ENCODE assay signal across 16 mouse cellular contexts in genomic region chr13:110555529-110556319, GRCm38 (mm10).
DNase-seq lines count a peak whose midpoint lies in the region; ATAC-seq and TF ChIP-seq lines count a peak whose summit lies in the region.
"Had no signal": no experiment of that assay in that cellular context is flagged by ENCODE, and none has a peak within 500 bp of the region (broad histone marks: within the 10 kb centered on the region; RNA-seq: fewer than 3 reads in every experiment).

No protein-coding gene starts in this region.

- H3K79me2 ChIP-seq in CH12.LX (replicated peaks; ENCODE audit: control insufficient read depth, extremely low read depth, insufficient read depth, poor library complexity, severe bottlenecking), result no peaks in the 10 kb centered on the region

- H3K27ac ChIP-seq in embryonic facial prominence, embryonic 14.5 days (replicated peaks; ENCODE audit: low read depth, low read length), result no peak overlapping the region
- H3K27ac ChIP-seq in embryonic facial prominence, embryonic 10.5 days (replicated peaks), result no peak overlapping the region
- no peak overlapping the region for H3K27ac ChIP-seq in kidney, adult 2 months (ENCODE audit: insufficient read depth, low read depth, low read length)
- H3K27ac ChIP-seq in CH12.LX (ENCODE audit: insufficient read depth, low read depth), result no peak overlapping the region
- 0 out of 2 replicates have a peak overlapping the region, but pooled peaks have one; percentile 28 for H3K27ac ChIP-seq in embryonic facial prominence, embryonic 15.5 days (replicated peaks)
- H3K27ac ChIP-seq: hindbrain, embryonic 14.5 days; liver, embryonic 13.5 days; neural tube, embryonic 12.5 days had no signal

- 64% methylated on average over 7 of the region's 7 CpGs for WGBS in embryonic facial prominence, embryonic 14.5 days
- WGBS in embryonic facial prominence, embryonic 10.5 days, result 84% methylated on average over 7 of the region's 7 CpGs
- WGBS in kidney, adult 2 months, result 72% methylated on average over 7 of the region's 7 CpGs
- WGBS in embryonic facial prominence, embryonic 15.5 days, result 52% methylated on average over 7 of the region's 7 CpGs

- H3K4me3 ChIP-seq in embryonic facial prominence, embryonic 14.5 days (ENCODE audit: low read depth, low read length), result no peak overlapping the region
- no peak overlapping the region for H3K4me3 ChIP-seq in embryonic facial prominence, embryonic 10.5 days
- H3K4me3 ChIP-seq in kidney, adult 2 months (ENCODE audit: insufficient read depth, low read depth, low read length), result no peak overlapping the region
- H3K4me3 ChIP-seq in CH12.LX (replicated peaks in 1 of 3; ENCODE audit: low read depth in 2 of 3, low read length in 2 of 3, poor library complexity in 1 of 3), result peak overlapping the region in 1 of 3 experiments; percentile 36
- H3K4me3 ChIP-seq in embryonic facial prominence, embryonic 15.5 days (replicated peaks), result no peak overlapping the region
- H3K4me3 ChIP-seq: liver, embryonic 13.5 days; neural tube, embryonic 12.5 days had no signal

- no peaks in the 10 kb centered on the region for H3K9me3 ChIP-seq in embryonic facial prominence, embryonic 14.5 days (ENCODE audit: control insufficient read depth, low read length)
- no peaks in the 10 kb centered on the region for H3K9me3 ChIP-seq in embryonic facial prominence, embryonic 10.5 days
- H3K9me3 ChIP-seq in CH12.LX (replicated peaks; ENCODE audit: low read length), result no peaks in the 10 kb centered on the region
- no peaks in the 10 kb centered on the region for H3K9me3 ChIP-seq in embryonic facial prominence, embryonic 15.5 days (replicated peaks)
- H3K9me3 ChIP-seq: liver, embryonic 13.5 days; neural tube, embryonic 12.5 days had no signal

- H3K4me1 ChIP-seq in embryonic facial prominence, embryonic 14.5 days (ENCODE audit: control insufficient read depth, insufficient read depth, low read length), result no peaks in the 10 kb centered on the region
- no peaks in the 10 kb centered on the region for H3K4me1 ChIP-seq in embryonic facial prominence, embryonic 10.5 days
- 0 out of 2 replicates have a peak, but pooled peaks cover 3% of the 10 kb centered on the region for H3K4me1 ChIP-seq in kidney, adult 2 months (ENCODE audit: control insufficient read depth, insufficient read depth, low read length)
- peaks cover 13 to 28% of the 10 kb centered on the region in 2 experiments for H3K4me1 ChIP-seq in CH12.LX (ENCODE audit: control insufficient read depth in 1 of 2, insufficient read depth in 2 of 2)
- no peaks in the 10 kb centered on the region for H3K4me1 ChIP-seq in embryonic facial prominence, embryonic 15.5 days
- H3K4me1 ChIP-seq: liver, embryonic 13.5 days; neural tube, embryonic 12.5 days had no signal

- no peak overlapping the region for H3K9ac ChIP-seq in embryonic facial prominence, embryonic 14.5 days (ENCODE audit: low read depth, low read length)
- H3K9ac ChIP-seq in CH12.LX (ENCODE audit: insufficient read depth, low read depth), result peak overlapping the region; percentile 69
- H3K9ac ChIP-seq in embryonic facial prominence, embryonic 15.5 days, result no peak overlapping the region
- H3K9ac ChIP-seq: hindbrain, embryonic 14.5 days; liver, embryonic 13.5 days; neural tube, embryonic 12.5 days had no signal

- dilution Hi-C loops in CH12.LX (cut with MboI; ENCODE audit: extremely low pct_ligation_motif_present, extremely low pct_unique_long_range_greater_than_20kb, low sequenced_read_pairs), result no loop called here

- peak; percentile 52 for DNase-seq in embryonic facial prominence, embryonic 14.5 days (ENCODE audit: low spot score)
- DNase-seq in embryonic facial prominence, embryonic 10.5 days (ENCODE audit: low spot score), result no peak
- peak; percentile 37 for DNase-seq in kidney, adult 2 months
- no peak for DNase-seq in kidney, postnatal 4 days
- DNase-seq in CH12.LX (ENCODE audit: extremely low read depth), result peak; percentile 62
- no peak for DNase-seq in urinary bladder, postnatal 4 days (ENCODE audit: low spot score in 2 of 2)
- no peak for DNase-seq in adrenal gland, postnatal 36 days
- DNase-seq: B cell, adult 2 months; cerebellum, adult 9-11 months; gastrocnemius, postnatal 25 days; liver, embryonic 13.5 days; thymus, postnatal 25 days had no signal

- no peak for TF ChIP-seq RAD21 in CH12.LX (IDR thresholded peaks at IDR 0.05; ENCODE audit: low read depth, low read length)

- TF ChIP-seq EP300 in CH12.LX (IDR thresholded peaks at IDR 0.05; ENCODE audit: low read length), result peak; percentile 64

- in situ Hi-C loops in CH12.LX (cut with MboI; ENCODE audit: low pct_ligation_motif_present, low pct_unique_long_range_greater_than_20kb, low sequenced_read_pairs), result loop anchor here (25.0 kb wide), 1 partner anchor 407 kb away; no protein-coding TSS in a partner anchor

- H3K4me2 ChIP-seq in embryonic facial prominence, embryonic 14.5 days (ENCODE audit: low read depth, low read length), result no peak overlapping the region
- peak overlapping the region; percentile 71 for H3K4me2 ChIP-seq in CH12.LX (ENCODE audit: insufficient read depth, low read depth, poor library complexity, severe bottlenecking)
- no peak overlapping the region for H3K4me2 ChIP-seq in embryonic facial prominence, embryonic 15.5 days (replicated peaks)
- H3K4me2 ChIP-seq: hindbrain, embryonic 14.5 days; liver, embryonic 13.5 days; neural tube, embryonic 12.5 days had no signal

- no peak for TF ChIP-seq CTCF in kidney, adult 2 months (conservative IDR thresholded peaks at IDR 0.05; ENCODE audit: insufficient read depth, insufficient read length, low read depth, low read length)
- no peak for TF ChIP-seq CTCF in CH12.LX (conservative IDR thresholded peaks at IDR 0.05 in 1 of 2, IDR thresholded peaks at IDR 0.05 in 1 of 2; ENCODE audit: low read depth in 2 of 2, low read length in 2 of 2)

- H3K36me3 ChIP-seq in embryonic facial prominence, embryonic 14.5 days (ENCODE audit: control insufficient read depth, insufficient read depth, low read length), result no peaks in the 10 kb centered on the region
- H3K36me3 ChIP-seq in embryonic facial prominence, embryonic 10.5 days (replicated peaks), result no peaks in the 10 kb centered on the region
- no peaks in the 10 kb centered on the region for H3K36me3 ChIP-seq in kidney, adult 2 months (ENCODE audit: control insufficient read depth, insufficient read depth, low read length)
- peaks cover 0 to 3% of the 10 kb centered on the region in 2 experiments for H3K36me3 ChIP-seq in CH12.LX (replicated peaks in 1 of 2; ENCODE audit: control insufficient read depth in 1 of 2, insufficient read depth in 1 of 2, low read length in 1 of 2)
- H3K36me3 ChIP-seq in embryonic facial prominence, embryonic 15.5 days, result no peaks in the 10 kb centered on the region
- H3K36me3 ChIP-seq: liver, embryonic 13.5 days; neural tube, embryonic 12.5 days had no signal

- TF ChIP-seq POLR2A in kidney, adult 2 months (IDR thresholded peaks at IDR 0.05; ENCODE audit: low read depth, low read length), result no peak
- TF ChIP-seq POLR2A in CH12.LX (IDR thresholded peaks at IDR 0.05; ENCODE audit: low read depth, low read length), result peak; percentile 35; the same call in 1 of the 2 replicates

- ATAC-seq in embryonic facial prominence, embryonic 14.5 days (ENCODE audit: low read depth), result no peak
- no peak for ATAC-seq in embryonic facial prominence, embryonic 15.5 days (ENCODE audit: insufficient number of reproducible peaks, low FRiP score, low TSS enrichment, low read depth)
- ATAC-seq: midbrain, embryonic 16.5 days had no signal

- H3K27me3 ChIP-seq in embryonic facial prominence, embryonic 14.5 days (replicated peaks; ENCODE audit: control insufficient read depth, insufficient read depth, low read length), result no peaks in the 10 kb centered on the region
- no peaks in the 10 kb centered on the region for H3K27me3 ChIP-seq in embryonic facial prominence, embryonic 10.5 days (replicated peaks; ENCODE audit: low read depth, poor library complexity, severe bottlenecking)
- H3K27me3 ChIP-seq in kidney, adult 2 months (replicated peaks; ENCODE audit: control insufficient read depth, insufficient read depth, low read length), result no peaks in the 10 kb centered on the region
- no peaks in the 10 kb centered on the region for H3K27me3 ChIP-seq in CH12.LX (replicated peaks)
- no peaks in the 10 kb centered on the region for H3K27me3 ChIP-seq in embryonic facial prominence, embryonic 15.5 days
- H3K27me3 ChIP-seq: liver, embryonic 13.5 days; neural tube, embryonic 12.5 days had no signal

TF ChIP-seq in CH12.LX, 34 proteins besides CTCF, POLR2A, EP300 and RAD21 (continues in another document):
- TF ChIP-seq JUN (IDR thresholded peaks at IDR 0.05; ENCODE audit: insufficient read depth, low read depth, low read length) (peak; percentile 69), PAX5 (IDR thresholded peaks at IDR 0.05; ENCODE audit: low read length) (no peak), MAZ (IDR thresholded peaks at IDR 0.05; ENCODE audit: low read depth, low read length) (no peak), USF2 (conservative IDR thresholded peaks at IDR 0.05; ENCODE audit: low read depth, low read length) (no peak), CHD2 (IDR thresholded peaks at IDR 0.05; ENCODE audit: low read length) (no peak), ZNF384 (IDR thresholded peaks at IDR 0.05; ENCODE audit: low read depth, low read length) (no peak), HCFC1 (IDR thresholded peaks at IDR 0.05; ENCODE audit: low read depth, low read length) (no peak), SIN3A (IDR thresholded peaks at IDR 0.05; ENCODE audit: low read length) (peak; percentile 63), SMC3 (IDR thresholded peaks at IDR 0.05; ENCODE audit: low read depth, low read length) (no peak), IRF4 (IDR thresholded peaks at IDR 0.05; ENCODE audit: low read depth, low read length) (peak; percentile 37; the same call in 1 of the 2 replicates), TCF12 (IDR thresholded peaks at IDR 0.05; ENCODE audit: low read depth, low read length) (peak; percentile 66), KAT2A (IDR thresholded peaks at IDR 0.05; ENCODE audit: insufficient replicate concordance, low read length) (no peak), MAX (IDR thresholded peaks at IDR 0.05; ENCODE audit: low read length) (no peak; the same call in 1 of the 2 replicates), BHLHE40 (IDR thresholded peaks at IDR 0.05; ENCODE audit: low read depth, low read length) (peak; percentile 78), NRF1 (IDR thresholded peaks at IDR 0.05; ENCODE audit: low read depth, low read length) (no peak), NELFE (IDR thresholded peaks at IDR 0.05; ENCODE audit: low read depth, low read length) (0 out of 2 replicates have a peak, but pooled peaks have one; percentile 40), ETS1 (conservative IDR thresholded peaks at IDR 0.05; ENCODE audit: low read depth, low read length) (peak; percentile 75), RCOR1 (conservative IDR thresholded peaks at IDR 0.05; ENCODE audit: low read depth, low read length) (no peak), E2F4 (IDR thresholded peaks at IDR 0.05; ENCODE audit: insufficient replicate concordance, low read depth, low read length) (0 out of 2 replicates have a peak, but pooled peaks have one; percentile 57), USF1 (IDR thresholded peaks at IDR 0.05; ENCODE audit: low read depth, low read length) (no peak), ELF1 (IDR thresholded peaks at IDR 0.05; ENCODE audit: low read depth, low read length) (peak; percentile 40; the same call in 1 of the 2 replicates)

Comparison
In these comparisons a context has a peak if more than half of its experiments do, and no peak if none do; other contexts are left out.
1. DNase-seq: peak in embryonic facial prominence, embryonic 14.5 days (single experiment), kidney, adult 2 months (single experiment) and CH12.LX (single experiment); none in embryonic facial prominence, embryonic 10.5 days (single experiment), kidney, postnatal 4 days (0 of 2), urinary bladder, postnatal 4 days (0 of 2) and adrenal gland, postnatal 36 days (0 of 2).